Mouse (Mus musculus): Measurements from ENCODE around the gene Sgcd. TPM values are rescaled to one million over a fixed set of nuclear protein-coding genes. Genes with fewer than 3 reads are reported as not detected.

The Sgcd gene
- polyA plus RNA-seq, 1 experiment, result 0.07 TPM

GRCm38 (mm10) chr11:47120874-47121273, 867.9 kb downstream of the Sgcd start:
- Histone ChIP-seq H3K4me1 (ENCODE audit: control insufficient read depth, insufficient read depth, low read length) (no peaks in the 10 kb centered on the region), H3K27ac (ENCODE audit: control insufficient read depth, insufficient read depth, low read depth, low read length) (no peak overlapping the region), H3K36me3 (ENCODE audit: control insufficient read depth, insufficient read depth, low read length) (no peaks in the 10 kb centered on the region), H3K27me3 (ENCODE audit: control insufficient read depth, insufficient read depth, low read length) (no peaks in the 10 kb centered on the region), H3K4me3 (ENCODE audit: control insufficient read depth, low read depth, low read length) (no peak overlapping the region)
- no peak for TF ChIP-seq CTCF (IDR thresholded peaks at IDR 0.05; ENCODE audit: control insufficient read depth, insufficient read depth, insufficient replicate concordance, low read depth, low read length)
- no peak for TF ChIP-seq POLR2A (IDR thresholded peaks at IDR 0.05; ENCODE audit: control insufficient read depth, low read depth, low read length)

GRCm38 (mm10) chr11:47117896-47118295, 870.9 kb downstream of the Sgcd start:
- Histone ChIP-seq H3K27me3 (ENCODE audit: control insufficient read depth, insufficient read depth, low read length) (no peaks in the 10 kb centered on the region), H3K36me3 (ENCODE audit: control insufficient read depth, insufficient read depth, low read length) (no peaks in the 10 kb centered on the region)
- TF ChIP-seq CTCF (IDR thresholded peaks at IDR 0.05; ENCODE audit: control insufficient read depth, insufficient read depth, insufficient replicate concordance, low read depth, low read length) (no peak), POLR2A (IDR thresholded peaks at IDR 0.05; ENCODE audit: control insufficient read depth, low read depth, low read length) (no peak)

GRCm38 (mm10) chr11:47114366-47114765, 874.4 kb downstream of the Sgcd start:
- H3K4me1 ChIP-seq (ENCODE audit: control insufficient read depth, insufficient read depth, low read length), result no peaks in the 10 kb centered on the region
- TF ChIP-seq CTCF (IDR thresholded peaks at IDR 0.05; ENCODE audit: control insufficient read depth, insufficient read depth, insufficient replicate concordance, low read depth, low read length), result no peak
- no peak for TF ChIP-seq POLR2A (IDR thresholded peaks at IDR 0.05; ENCODE audit: control insufficient read depth, low read depth, low read length)

More at GRCm38 (mm10) chr11:47117896-47118295, 870.9 kb downstream of the Sgcd start:
- Histone ChIP-seq H3K4me3 (ENCODE audit: control insufficient read depth, low read depth, low read length) (no peak overlapping the region), H3K4me1 (ENCODE audit: control insufficient read depth, insufficient read depth, low read length) (no peaks in the 10 kb centered on the region), H3K27ac (ENCODE audit: control insufficient read depth, insufficient read depth, low read depth, low read length) (no peak overlapping the region)

GRCm38 (mm10) chr11:47113081-47113480, 875.7 kb downstream of the Sgcd start:
- H3K4me3 ChIP-seq (ENCODE audit: control insufficient read depth, low read depth, low read length), result no peak overlapping the region
- no peaks in the 10 kb centered on the region for H3K4me1 ChIP-seq (ENCODE audit: control insufficient read depth, insufficient read depth, low read length)
- H3K27ac ChIP-seq (ENCODE audit: control insufficient read depth, insufficient read depth, low read depth, low read length), result no peak overlapping the region
- TF ChIP-seq CTCF (IDR thresholded peaks at IDR 0.05; ENCODE audit: control insufficient read depth, insufficient read depth, insufficient replicate concordance, low read depth, low read length), result no peak
- no peak for TF ChIP-seq POLR2A (IDR thresholded peaks at IDR 0.05; ENCODE audit: control insufficient read depth, low read depth, low read length)
- no peaks in the 10 kb centered on the region for H3K27me3 ChIP-seq (ENCODE audit: control insufficient read depth, insufficient read depth, low read length)
- no peaks in the 10 kb centered on the region for H3K36me3 ChIP-seq (ENCODE audit: control insufficient read depth, insufficient read depth, low read length)

More at GRCm38 (mm10) chr11:47114366-47114765, 874.4 kb downstream of the Sgcd start:
- no peak overlapping the region for H3K4me3 ChIP-seq (ENCODE audit: control insufficient read depth, low read depth, low read length)
- no peaks in the 10 kb centered on the region for H3K27me3 ChIP-seq (ENCODE audit: control insufficient read depth, insufficient read depth, low read length)
- no peak overlapping the region for H3K27ac ChIP-seq (ENCODE audit: control insufficient read depth, insufficient read depth, low read depth, low read length)
- no peaks in the 10 kb centered on the region for H3K36me3 ChIP-seq (ENCODE audit: control insufficient read depth, insufficient read depth, low read length)

- H3K36me3 ChIP-seq (ENCODE audit: control insufficient read depth, insufficient read depth, low read length), result no peaks in the 10 kb centered on the region
- no peak for TF ChIP-seq CTCF (IDR thresholded peaks at IDR 0.05; ENCODE audit: control insufficient read depth, insufficient read depth, insufficient replicate concordance, low read depth, low read length)
- no peak for TF ChIP-seq POLR2A (IDR thresholded peaks at IDR 0.05; ENCODE audit: control insufficient read depth, low read depth, low read length)
- H3K4me1 ChIP-seq (ENCODE audit: control insufficient read depth, insufficient read depth, low read length), result no peaks in the 10 kb centered on the region
- H3K27ac ChIP-seq (ENCODE audit: control insufficient read depth, insufficient read depth, low read depth, low read length), result no peak overlapping the region
- H3K4me3 ChIP-seq (ENCODE audit: control insufficient read depth, low read depth, low read length), result no peak overlapping the region
- no peaks in the 10 kb centered on the region for H3K27me3 ChIP-seq (ENCODE audit: control insufficient read depth, insufficient read depth, low read length)
These were observed 878.5 kb downstream of the Sgcd start for GRCm38 (mm10) chr11:47110314-47110713.

- TF ChIP-seq POLR2A (IDR thresholded peaks at IDR 0.05; ENCODE audit: control insufficient read depth, low read depth, low read length) (no peak), CTCF (IDR thresholded peaks at IDR 0.05; ENCODE audit: control insufficient read depth, insufficient read depth, insufficient replicate concordance, low read depth, low read length) (no peak)
- H3K4me1 ChIP-seq (ENCODE audit: control insufficient read depth, insufficient read depth, low read length), result no peaks in the 10 kb centered on the region
- H3K27ac ChIP-seq (ENCODE audit: control insufficient read depth, insufficient read depth, low read depth, low read length), result no peak overlapping the region
- H3K4me3 ChIP-seq (ENCODE audit: control insufficient read depth, low read depth, low read length), result no peak overlapping the region
- H3K27me3 ChIP-seq (ENCODE audit: control insufficient read depth, insufficient read depth, low read length), result no peaks in the 10 kb centered on the region
- no peaks in the 10 kb centered on the region for H3K36me3 ChIP-seq (ENCODE audit: control insufficient read depth, insufficient read depth, low read length)
These were observed 881.1 kb downstream of the Sgcd start for GRCm38 (mm10) chr11:47107661-47108060.

GRCm38 (mm10) chr11:47093296-47093912, 895.4 kb downstream of the Sgcd start:
- Histone ChIP-seq H3K4me3 (ENCODE audit: control insufficient read depth, low read depth, low read length) (no peak overlapping the region), H3K27me3 (ENCODE audit: control insufficient read depth, insufficient read depth, low read length) (no peaks in the 10 kb centered on the region), H3K36me3 (ENCODE audit: control insufficient read depth, insufficient read depth, low read length) (no peaks in the 10 kb centered on the region), H3K4me1 (ENCODE audit: control insufficient read depth, insufficient read depth, low read length) (no peaks in the 10 kb centered on the region), H3K27ac (ENCODE audit: control insufficient read depth, insufficient read depth, low read depth, low read length) (no peak overlapping the region)
- TF ChIP-seq POLR2A (IDR thresholded peaks at IDR 0.05; ENCODE audit: control insufficient read depth, low read depth, low read length) (no peak), CTCF (IDR thresholded peaks at IDR 0.05; ENCODE audit: control insufficient read depth, insufficient read depth, insufficient replicate concordance, low read depth, low read length) (no peak)

All from testis, adult 2 months (tissue).